Mouse (Mus musculus): ENCODE results near the gene Ctnnd2. TPM values are rescaled to one million over a fixed set of nuclear protein-coding genes. Genes with fewer than 3 reads are reported as not detected.

Gene Ctnnd2
- total RNA-seq, 2 experiments from 2014 or later: 0.14 to 0.18 TPM

DNA sequence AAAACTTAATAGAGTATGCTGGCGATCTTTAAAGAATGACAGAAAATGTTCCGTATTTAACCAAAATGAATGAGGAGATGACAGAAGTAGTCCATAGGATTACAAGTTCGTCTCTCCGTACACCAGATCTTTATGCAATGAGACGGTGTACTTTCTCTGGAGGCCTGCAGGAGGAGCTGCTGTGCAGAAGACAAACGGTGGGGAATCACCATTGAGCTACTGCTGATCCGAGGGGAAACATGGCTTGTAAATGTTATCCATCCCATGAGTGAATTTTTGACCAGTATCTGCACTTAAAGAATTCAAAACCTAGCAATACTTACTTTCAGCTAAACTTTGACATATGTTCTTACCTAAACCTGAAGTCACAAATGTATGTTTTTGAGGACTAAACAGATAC lies 755.2 kb downstream of the Ctnnd2 start:
- intact Hi-C loops (cut with DNase I): loop anchor here (2.0 kb wide), 2 partner anchors 223 to 337 kb away; no protein-coding TSS in a partner anchor

DNA sequence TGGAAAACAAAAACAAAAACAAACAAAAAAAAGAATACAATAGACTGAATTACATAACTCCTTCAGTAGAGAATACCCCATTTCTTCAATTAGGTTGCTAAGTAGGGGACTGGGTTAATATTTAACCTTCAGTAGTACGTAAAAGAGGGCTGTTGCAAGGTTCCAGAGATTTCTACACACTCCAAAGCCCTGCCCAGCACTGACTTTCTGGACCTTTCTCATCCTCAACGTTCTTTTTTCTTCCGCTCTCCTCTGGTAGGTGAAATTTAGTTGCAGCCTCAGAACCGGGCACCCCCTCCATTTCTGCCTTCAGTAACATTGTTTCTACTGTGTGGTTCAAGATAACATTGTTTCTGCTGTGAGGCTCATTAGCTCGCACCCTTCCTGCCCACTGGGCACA lies 759.5 kb downstream of the Ctnnd2 start:
- intact Hi-C loops (cut with DNase I): no loop called here
- DNase-seq (ENCODE audit: low spot score): no peak

More for the DNA sequence above, 755.2 kb downstream of the Ctnnd2 start:
- DNase-seq (ENCODE audit: low spot score): no peak

DNA sequence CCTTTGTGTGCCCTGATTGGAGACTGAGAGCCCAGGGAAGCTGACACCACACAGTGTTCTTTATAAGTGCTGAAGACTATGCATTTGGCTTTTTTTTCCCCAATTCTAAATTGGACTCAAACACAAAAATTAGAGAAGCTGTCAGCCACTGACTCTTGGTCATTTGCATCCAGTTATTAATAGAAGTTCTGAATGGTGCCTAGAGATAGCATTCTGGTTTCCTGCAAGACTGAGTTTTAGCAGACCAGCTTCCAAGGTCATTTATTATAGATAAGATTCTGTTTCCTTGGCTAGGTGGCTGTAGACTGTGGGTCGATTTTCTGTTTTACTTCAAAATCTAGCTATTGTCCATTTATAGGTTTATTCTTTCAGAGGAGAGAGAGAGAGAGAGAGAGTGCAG lies 773.5 kb downstream of the Ctnnd2 start:
- intact Hi-C loops (cut with DNase I): no loop called here
- DNase-seq (ENCODE audit: low spot score): no peak

DNA sequence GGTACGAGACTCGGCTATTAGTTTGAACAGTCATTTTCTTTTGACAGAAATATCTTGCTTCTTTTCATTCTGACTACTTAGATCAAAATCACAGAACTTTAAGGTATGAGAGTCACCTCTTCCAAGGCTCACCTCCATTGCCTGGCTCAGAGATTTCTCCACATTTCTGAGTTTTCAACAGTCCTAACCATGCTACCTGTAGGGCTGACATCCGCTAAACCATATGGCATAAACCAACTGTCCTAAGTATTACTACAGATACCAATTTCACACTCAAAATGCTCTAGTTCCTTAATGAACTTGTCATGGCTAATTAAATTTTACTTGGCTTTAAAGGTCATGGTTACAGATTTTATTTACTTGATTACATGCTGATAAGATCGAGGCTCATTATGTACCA lies 786.1 kb downstream of the Ctnnd2 start:
- no peak for DNase-seq (ENCODE audit: low spot score)
- intact Hi-C loops (cut with DNase I): no loop called here

DNA sequence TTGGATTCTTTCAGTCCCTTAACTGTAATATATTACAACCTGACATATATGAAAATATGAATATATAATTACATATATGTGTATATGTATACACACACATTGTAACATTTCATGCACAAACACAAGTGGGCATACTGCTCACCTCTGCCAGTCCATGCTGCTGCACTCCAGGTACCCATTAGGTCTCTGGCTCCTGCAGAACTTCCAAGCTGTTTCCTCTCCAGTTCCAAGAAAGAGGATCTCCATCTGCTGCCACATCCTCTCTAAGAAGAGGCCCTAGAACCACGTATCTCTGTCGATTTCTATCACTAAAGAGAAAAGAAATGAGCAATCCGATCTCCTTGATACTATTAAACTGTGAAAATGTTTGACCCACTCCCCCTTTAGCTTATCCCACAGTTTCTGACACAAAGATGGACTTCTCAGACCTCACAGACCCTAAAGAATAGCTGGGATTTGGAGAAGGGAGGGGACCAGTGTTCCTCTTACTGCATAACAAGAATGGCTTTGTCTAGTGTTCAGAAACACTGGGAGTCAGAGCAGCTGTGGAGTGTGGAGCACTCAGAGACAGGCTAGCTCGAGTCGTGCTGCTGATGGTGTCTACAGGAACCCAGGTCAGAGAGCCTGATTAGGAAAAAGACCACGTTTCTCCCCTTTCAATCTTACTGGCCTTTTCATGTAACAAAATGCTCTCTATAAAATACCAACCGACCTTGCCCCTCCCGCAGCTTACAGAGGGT lies 790.2 kb downstream of the Ctnnd2 start:
- intact Hi-C loops (cut with DNase I): no loop called here
- no peak for DNase-seq (ENCODE audit: low spot score)

DNA sequence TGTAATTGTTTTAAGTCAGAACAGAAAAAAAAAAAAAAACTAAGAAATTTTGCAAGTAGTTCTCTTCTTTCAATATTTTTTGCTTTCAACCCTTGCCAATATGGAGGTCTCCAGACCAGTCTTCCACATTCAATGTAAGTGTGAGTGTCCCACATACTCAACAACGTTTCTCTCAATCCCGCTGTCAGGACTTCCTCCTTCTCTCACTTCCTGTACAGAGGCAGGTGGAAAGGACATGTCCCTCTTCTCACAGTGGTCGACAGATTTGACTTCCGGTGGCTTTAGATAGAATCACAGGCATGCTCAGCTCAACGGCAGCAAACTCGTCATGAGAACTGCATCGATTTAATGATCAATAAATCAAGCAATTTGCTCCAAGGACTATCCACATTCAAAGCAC lies 791.7 kb downstream of the Ctnnd2 start:
- intact Hi-C loops (cut with DNase I): no loop called here
- no peak for DNase-seq (ENCODE audit: low spot score)

DNA sequence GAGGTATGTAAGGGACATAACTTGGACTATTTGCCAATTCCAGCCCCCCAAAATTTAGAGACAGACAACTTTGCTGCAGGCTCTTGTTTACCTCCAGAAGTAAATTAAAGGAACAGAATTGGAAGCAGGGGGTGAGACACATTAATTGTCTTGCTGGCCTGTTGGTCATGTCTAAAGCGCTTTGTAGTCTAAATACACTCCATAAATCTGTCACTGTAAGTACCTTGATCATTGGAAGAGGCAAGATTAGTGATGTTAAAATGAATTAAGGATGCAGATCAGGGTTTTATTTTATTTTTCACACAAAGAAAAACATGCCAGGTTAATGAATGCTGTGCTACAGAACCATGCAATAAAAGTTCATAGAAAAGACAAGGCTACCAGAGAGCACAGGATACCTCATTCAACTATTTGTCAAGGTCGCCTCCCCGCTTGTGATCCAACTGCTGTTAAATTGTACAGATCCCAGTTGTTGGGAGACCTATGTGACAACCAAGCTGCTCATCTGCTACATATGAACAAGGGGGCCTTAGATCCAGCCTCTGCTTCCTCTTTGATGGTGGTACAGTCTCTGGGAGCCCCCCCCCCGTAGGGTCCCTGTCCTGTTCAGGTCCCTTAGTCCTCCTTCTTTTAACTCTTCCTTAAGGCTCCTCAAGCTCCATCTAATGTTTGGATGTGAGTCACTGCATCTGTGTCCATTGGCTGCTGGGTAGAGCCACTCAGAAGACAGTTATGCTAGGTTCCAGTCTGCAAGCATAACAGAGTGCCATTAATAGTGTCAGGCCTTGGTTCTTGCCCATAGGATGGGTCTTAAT lies 792.7 kb downstream of the Ctnnd2 start:
- DNase-seq (ENCODE audit: low spot score): no peak
- intact Hi-C loops (cut with DNase I): no loop called here

DNA sequence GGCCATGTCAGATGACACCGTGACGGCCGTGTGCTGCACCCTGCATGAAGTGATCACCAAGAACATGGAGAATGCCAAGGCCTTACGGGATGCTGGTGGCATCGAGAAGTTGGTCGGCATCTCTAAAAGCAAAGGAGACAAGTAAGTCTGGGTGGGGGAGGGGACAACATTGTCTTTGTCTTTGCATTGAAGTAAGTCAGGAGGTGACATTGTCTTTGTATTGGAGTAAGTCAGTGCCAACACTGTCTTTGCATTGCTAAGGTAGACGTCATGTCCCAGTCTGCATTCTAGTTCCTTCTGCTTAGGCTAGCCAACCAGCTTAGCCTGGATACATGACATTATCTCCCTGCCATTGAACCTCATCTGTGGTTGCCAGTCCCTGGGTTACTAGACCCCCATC lies 794.4 kb downstream of the Ctnnd2 start:
- no peak for DNase-seq (ENCODE audit: low spot score)
- intact Hi-C loops (cut with DNase I): no loop called here

DNA sequence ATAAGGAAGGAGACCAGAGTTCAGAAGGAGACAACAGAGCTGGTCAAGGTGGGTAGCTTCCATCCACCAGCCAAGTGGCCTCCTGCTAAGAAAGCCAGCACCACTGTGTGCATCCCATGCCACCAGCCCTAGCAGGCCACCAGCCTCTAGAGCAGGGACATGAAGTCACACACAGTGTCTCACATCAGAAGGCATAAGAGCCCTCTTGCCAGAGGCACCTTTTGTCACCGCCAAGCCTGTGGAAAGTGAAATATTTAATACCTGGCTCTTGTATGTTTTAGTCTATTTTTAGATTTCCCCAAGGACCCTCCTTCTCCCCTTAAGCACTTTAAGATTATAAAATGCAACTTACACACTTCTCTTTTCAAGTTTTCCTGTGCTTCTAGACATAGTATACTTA lies 802.0 kb downstream of the Ctnnd2 start:
- intact Hi-C loops (cut with DNase I): no loop called here
- no peak for DNase-seq (ENCODE audit: low spot score)

DNA sequence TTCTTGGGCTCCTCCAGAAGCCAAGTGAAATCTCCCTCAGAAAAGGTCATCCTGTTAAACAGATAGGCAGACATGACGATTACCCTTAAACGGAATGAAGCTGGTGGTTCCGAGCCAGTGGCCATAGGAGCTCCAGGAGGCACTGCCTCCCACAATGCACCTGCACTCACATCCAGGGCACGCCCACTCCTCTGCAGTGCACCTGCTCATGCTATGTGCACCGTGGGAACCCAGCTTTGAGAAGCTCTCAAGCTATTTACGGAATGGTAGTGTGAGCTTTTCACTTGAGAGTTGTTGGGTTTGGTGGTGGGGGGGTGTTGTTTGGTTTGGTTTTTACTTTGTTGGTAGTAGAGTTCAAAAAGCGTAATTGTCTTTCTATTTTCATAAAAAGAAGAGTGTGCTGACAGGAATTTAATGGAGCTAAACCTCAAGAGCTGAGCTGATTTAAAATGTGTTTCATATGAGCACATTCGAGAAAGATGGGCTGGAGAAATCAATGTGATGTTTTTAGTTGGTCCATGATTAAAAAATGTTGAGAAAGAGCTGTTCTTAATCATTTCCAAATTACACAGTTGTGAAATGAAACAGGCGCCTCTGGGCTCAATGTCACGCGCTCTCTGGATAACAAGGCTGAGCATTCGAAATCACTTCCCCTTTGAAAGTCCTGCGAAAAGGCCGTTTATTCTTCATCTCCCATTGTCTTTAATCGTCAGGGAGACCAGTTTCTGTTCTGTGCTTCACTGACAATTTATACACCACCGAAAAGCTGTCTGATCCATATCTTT lies 802.8 kb downstream of the Ctnnd2 start:
- intact Hi-C loops (cut with DNase I): no loop called here

DNA sequence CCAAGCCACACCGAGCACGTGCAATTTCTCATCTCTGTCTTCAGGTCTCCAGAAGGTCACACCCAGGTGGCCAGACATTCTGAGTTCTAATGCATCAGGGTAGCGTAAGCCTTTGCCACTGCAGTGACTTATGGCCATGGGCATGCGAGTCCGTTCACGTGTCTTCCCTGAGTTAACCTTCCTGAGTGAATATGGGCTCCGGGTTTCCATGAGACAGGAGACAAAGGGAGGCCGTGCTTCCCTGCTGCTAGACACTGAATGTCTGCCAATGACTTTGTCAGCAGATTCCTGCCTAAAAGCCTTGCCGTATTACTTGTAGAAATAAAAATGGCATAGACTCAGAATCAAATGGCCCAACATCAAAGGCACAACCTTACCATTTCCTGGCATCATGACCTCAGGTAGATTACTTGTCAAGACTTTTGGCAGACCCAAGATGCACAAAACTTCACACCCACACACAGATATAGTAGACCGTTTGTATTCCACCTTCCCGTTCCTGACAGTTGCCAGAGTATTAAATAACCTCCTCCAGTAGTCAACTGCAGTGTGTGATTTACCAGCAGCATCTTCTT lies 804.9 kb downstream of the Ctnnd2 start:
- intact Hi-C loops (cut with DNase I): no loop called here
- no peak for DNase-seq (ENCODE audit: low spot score)

More for the DNA sequence above, 802.8 kb downstream of the Ctnnd2 start:
- no peak for DNase-seq (ENCODE audit: low spot score)

DNA sequence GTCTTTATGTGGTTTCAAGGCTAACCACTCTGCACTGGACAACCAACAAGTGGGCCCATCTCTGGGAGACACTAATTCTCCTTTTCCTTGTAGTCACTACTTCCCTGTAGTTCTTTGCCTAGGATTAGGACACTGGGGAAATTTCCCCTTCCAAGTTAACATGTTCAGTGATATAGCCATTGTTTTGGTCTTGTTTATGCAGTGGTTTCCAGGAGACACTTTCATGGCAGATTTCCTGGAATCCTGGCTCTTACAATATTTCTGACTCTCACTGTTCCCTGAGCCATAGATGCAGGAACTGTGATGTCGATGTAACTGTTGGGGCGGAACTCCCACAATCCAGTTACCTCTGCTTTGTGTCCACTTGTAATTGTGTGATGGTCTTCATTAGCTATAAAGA lies 814.5 kb downstream of the Ctnnd2 start:
- DNase-seq (ENCODE audit: low spot score): no peak

DNA sequence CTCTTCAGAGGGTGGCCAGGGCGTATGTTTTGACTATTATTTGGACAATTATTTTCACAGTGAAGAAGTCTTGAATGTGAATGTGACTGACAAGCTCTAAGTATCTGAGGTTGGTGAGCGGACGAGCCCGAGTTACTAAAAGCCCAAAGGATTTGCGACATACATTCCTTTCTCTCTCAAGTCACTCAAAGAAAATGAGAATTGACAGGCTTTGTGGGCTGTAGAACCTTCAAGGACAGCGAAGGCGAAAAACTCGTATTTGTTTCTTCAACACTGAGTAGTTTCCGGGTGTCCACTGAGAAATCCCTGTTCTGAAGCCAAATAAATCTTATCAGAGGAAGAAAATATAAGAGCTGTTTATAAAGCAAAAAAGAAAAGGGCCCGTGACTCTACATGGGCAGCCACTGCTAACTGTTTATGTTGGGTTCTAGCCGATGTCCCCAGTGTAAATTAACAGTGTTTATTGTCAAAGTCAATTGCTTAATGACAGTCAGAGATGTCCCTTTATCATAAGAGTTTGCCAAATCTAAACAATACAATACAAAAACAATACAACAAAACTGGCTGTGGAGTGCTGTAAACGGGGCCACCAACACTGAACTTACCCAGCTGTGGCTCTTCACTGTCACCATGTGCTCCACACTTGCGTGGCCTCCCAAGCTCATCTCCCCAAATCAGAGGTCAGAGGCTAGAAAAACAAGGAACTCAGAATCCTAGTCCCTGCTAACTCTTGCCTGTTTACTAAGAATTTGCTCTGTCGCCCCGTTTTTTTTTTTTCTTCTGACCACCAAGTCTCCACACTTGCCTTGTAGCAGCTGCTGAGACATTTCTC lies 818.2 kb downstream of the Ctnnd2 start:
- intact Hi-C loops (cut with DNase I): no loop called here
- DNase-seq (ENCODE audit: low spot score): no peak

More for the DNA sequence above, 814.5 kb downstream of the Ctnnd2 start:
- intact Hi-C loops (cut with DNase I): no loop called here

DNA sequence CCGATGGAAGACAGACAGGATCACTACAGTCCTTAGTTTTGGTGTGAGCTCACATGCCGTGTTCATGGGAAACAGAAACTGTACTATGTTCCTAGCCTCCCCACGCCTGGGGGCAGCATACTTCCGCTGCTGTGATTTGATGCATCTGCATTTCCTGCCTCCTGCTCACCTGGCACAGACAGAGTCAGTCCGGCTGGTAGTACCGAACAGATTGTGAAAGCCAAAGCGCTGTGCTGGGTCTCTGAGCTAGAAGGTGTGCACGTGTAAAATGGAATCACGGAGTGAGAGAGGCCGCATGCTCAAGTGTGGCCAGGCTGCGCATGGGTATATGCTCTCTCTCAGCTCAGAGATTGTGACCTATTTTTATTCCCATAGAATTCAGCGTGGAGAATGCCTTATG lies 820.0 kb downstream of the Ctnnd2 start:
- DNase-seq (ENCODE audit: low spot score): no peak
- intact Hi-C loops (cut with DNase I): no loop called here

DNA sequence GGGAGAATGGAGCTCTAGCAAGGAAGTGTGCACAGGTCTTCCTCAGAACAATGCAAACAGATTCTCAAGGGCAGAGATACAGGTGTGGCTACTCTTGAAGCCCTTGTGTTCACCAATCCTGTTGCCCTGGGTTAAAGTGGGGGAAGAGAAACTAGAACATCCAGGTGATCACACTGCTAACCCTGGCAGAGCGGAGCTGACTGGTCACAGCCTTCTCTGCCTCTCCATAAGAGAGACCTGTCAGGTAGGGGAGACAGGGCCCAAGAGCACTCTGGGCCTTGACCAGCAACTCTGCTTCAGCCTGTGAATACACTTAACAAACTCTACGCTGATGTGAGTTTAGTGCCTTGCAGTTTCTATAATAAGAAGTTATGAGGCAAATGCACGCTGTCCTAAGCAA lies 820.5 kb downstream of the Ctnnd2 start:
- DNase-seq (ENCODE audit: low spot score): no peak
- intact Hi-C loops (cut with DNase I): no loop called here

DNA sequence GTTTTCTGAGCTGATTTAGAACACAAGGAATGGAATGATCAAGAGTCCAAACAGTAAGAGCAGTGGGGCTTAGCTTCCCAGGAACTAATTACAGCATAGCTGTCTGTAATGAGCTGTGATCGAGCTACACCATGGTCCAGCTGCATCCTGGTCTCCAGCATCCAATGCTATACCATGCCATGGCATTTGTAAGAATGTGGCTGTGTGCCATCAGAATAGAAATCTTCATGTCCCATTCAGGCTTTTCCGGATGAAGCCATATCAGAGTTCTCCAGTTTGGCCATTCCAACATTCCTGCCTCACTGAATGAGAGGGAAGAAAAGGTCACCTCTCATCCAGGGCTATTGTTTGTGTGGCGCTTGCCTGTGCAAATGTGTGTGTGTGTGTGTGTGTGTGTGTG lies 823.0 kb downstream of the Ctnnd2 start:
- intact Hi-C loops (cut with DNase I): no loop called here
- DNase-seq (ENCODE audit: low spot score): no peak

DNA sequence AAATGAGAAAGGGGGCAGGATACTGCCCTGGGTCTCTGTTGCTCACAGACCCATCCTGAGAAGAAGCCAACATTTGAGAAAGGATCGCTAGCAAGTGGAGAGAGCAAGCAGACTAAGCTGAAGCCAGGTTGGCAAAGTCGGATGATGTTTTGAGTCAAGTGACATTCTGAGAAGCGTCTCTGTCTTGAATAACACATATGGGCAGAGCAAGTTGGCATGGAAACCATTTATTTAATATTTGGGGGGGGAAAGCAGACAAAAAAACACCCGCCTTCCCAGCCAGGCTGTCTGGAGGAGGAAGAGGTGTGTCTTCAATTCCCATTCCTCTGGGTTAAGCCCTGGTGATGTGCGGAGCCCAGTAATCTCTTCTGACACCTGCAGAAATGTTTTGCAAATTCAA lies 832.1 kb downstream of the Ctnnd2 start:
- intact Hi-C loops (cut with DNase I): no loop called here
- DNase-seq (ENCODE audit: low spot score): no peak

DNA sequence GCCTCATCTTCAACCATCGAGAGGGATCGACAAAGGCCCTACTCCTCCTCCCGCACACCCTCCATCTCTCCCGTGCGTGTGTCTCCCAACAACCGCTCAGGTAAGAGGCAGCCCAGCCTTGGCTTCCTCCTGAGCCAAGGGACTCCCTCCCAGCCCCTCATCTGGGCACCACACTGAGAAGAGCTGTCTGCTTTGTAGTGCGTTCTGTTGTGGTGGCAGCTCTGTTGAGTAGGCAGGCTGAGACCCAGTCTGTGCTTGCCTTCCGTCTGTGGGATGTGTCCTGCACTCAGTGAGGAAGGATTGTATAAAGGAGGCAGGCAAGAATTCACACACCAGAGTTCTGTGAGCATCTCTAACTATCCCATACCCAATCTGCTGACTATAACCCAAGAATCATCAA lies 832.6 kb downstream of the Ctnnd2 start:
- intact Hi-C loops (cut with DNase I): no loop called here
- no peak for DNase-seq (ENCODE audit: low spot score)

DNA sequence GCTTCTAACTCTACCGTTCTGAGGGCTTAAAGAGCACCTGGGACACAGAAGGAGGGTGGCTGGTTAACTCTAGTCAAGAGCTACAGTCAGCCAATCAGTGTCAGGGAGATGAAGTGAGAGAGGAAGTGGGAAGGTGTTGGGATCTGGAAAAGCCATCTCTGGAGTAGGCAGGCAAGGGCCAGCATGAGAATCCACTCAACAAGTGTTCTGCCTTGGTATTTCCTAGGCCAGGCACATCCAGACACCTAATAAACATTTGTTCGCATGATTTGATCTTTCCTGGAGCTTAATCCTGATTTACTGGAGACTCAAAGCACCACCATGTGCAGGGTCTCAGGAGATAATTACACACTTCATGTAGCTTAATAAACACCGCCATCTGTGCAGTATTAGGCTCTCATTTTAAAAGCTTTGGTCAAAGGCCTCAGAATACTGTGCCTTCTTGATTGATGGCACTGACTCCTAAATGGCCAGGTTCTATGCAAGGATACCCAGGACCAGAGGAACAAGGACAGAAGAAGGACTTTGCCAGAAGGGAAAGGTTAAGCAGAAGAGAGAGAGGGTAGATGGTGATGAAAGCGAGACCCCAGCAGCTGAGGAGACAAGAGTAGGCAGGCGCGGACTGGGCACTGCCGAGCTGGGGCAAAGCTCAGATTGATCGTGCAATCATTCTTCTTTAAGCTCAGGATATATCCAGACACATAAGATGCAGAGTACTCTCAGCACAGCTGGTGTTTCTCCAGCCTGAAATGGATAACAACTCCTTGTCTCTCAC lies 833.8 kb downstream of the Ctnnd2 start:
- intact Hi-C loops (cut with DNase I): no loop called here
- no peak for DNase-seq (ENCODE audit: low spot score)
